Mouse (Mus musculus) gastrocnemius, adult 8-10 months (tissue): ENCODE results near the gene Akap13. TPM values are rescaled to one million over a fixed set of nuclear protein-coding genes. Genes with fewer than 3 reads are reported as not detected.

Experiments used
- DNase-seq, 2 experiments: peaks; one replicate each; pipeline ENCODE4 v3.0.0; 2022; ENCODE audit warnings: low spot score in 2 of 2
- total RNA-seq, 4 experiments: library from RNA; stranded (reverse); gene quantifications; 2 replicates each; pipeline ENCODE4 v1.2.4; 2022

Akap13 gene
- 10 to 100 TPM; 53.9 to 74.5 (median 64.0) TPM for total RNA-seq

- DNase-seq, result peak; percentile 95 to 98
Observed at GRCm38 (mm10) chr7:75455223-75456151, at the start of gene Akap13. TSS of gene Akap13 (plus strand) at chr7:75455534.

- no peak for DNase-seq
Observed at GRCm38 (mm10) chr7:75410641-75411040, 44.7 kb upstream of the Akap13 start.

GRCm38 (mm10) chr7:75411226-75411625, 44.1 kb upstream of the Akap13 start:
- DNase-seq, result no peak

DNA sequence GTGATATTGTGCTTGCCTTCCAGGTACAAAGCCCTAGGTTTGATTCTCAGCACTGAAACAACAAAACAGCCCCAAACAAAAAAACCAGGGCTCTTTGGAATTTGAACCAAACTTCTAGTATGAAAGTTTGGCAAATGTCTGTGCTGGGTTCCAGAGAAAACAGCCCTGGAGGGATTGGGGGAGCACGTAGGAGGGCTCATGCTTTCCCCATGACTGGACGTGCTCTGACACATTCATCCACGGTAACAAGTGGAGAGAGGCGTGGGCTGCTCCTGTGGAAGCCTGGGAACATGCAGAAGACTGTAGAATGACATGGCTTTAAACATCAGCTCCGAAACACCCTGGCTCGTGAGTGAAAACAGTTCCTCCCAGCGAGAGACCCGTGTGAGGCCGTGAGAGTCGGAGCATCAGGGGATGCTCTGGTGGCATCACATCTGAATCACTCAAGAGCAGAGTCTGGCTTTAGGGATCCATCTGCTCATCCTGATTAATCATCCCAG, 43.3 kb upstream of the Akap13 start:
- DNase-seq, result no peak

DNA sequence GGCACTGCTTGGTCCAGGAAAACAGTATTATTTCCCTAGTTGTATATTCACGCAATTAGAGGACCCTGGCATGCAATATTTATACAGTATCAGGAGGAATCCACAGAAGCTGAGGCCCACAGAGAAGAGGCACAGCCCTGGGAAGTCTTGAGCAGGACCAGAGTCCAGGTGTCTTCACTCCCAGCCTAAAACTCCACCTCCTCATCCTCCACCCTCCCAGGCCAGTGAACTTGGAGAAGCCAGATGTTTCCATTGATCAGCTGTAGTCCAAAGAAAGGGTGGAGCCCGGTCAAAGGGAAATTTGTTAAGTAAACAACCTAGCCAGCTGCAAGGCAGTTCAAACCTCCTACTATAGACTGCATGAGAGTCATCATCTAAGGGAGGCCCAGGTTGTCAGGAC, 42.8 kb upstream of the Akap13 start:
- no peak for DNase-seq

GRCm38 (mm10) chr7:75413903-75414302, 41.4 kb upstream of the Akap13 start:
- DNase-seq, result no peak

- no peak for DNase-seq
Observed at GRCm38 (mm10) chr7:75414316-75414715, 41.0 kb upstream of the Akap13 start.

- no peak for DNase-seq
Observed at GRCm38 (mm10) chr7:75415166-75415881, 40.0 kb upstream of the Akap13 start.

- DNase-seq, result no peak
Observed at GRCm38 (mm10) chr7:75415882-75416585, 39.3 kb upstream of the Akap13 start.

- DNase-seq, result no peak
Observed at GRCm38 (mm10) chr7:75420927-75421326, 34.4 kb upstream of the Akap13 start.

DNA sequence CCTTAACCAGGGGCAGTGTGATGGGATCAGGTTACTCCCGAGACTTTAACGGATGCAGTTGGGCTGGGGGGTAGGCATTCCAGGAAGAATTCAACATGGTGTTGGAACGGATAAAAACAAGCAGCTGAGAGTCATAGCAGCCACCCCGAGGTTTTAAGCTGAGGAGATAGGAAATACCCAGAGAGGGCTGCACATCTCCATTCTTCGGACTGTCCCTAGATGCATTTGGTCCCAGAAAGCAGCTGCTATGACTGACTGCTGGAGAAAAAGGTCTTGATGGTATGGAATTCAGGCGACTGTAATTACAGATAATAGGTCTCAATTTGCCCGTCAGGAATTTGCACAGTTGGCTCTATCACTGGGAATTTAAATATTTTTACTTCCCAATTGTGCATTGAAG, 31.2 kb upstream of the Akap13 start:
- DNase-seq, result no peak

DNA sequence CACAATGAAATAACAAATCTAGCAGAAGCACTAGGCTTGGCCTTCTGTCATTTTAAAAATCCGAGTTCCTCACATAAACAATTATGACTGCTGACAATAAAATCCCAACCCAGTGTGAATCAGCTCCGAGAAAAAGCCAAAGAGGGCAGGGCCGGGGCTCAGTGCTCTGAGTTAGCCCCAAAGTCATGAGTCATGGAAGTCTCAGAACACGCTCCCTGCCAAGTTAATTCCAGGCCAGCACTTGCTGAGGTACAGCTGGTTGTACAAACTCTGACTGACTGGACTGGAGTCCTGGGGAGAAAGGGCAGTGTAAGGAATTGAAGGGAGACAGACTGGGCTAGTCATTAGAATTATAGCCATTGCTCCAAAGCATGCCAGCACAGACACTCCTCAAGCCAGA, 28.0 kb upstream of the Akap13 start:
- peak; percentile 65 to 76 for DNase-seq

GRCm38 (mm10) chr7:75428913-75429312, 26.4 kb upstream of the Akap13 start:
- no peak for DNase-seq

GRCm38 (mm10) chr7:75430550-75430949, 24.8 kb upstream of the Akap13 start:
- no peak for DNase-seq

- no peak for DNase-seq
Observed at GRCm38 (mm10) chr7:75431043-75431442, 24.3 kb upstream of the Akap13 start.

- no peak for DNase-seq
Observed at GRCm38 (mm10) chr7:75432046-75432445, 23.3 kb upstream of the Akap13 start.

DNA sequence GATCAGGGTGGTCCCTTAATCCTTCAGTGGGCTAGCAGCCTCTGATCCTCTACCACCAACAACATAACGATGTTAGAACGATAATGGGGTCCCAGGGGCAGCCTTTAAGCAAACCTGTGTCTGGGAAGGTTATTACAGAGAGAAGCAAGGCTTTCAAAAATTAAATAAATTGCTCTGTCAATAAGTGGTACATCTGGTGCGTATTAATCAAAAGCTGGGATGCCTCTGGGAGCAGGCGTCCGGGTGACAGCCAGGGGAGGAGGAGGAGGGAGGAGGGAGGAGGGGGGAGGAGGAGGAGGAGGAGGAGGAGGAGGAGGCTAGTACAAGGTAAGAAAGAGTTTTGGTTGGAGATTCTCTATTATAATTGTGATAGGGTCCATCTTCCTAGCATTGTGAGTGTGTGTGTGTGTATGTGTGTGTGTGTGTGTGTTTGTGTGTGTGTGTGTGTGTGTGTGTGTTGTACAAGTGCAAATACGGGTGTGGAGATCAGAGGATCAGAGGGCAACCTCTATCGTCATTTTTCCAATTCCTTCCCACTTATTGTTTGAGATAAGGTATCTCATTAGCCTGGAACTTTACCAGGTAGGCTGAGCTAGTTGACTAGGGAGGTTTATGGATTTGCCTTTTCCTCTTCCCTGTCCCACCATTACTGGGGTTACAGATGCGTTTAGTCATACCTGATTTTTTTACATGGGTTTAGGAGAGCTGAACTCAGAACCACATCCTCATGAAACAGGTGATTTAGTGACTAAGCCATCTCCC, 18.7 kb upstream of the Akap13 start:
- no peak for DNase-seq

- no peak for DNase-seq
Observed at GRCm38 (mm10) chr7:75439570-75439969, 15.8 kb upstream of the Akap13 start.

GRCm38 (mm10) chr7:75440241-75440640, 15.1 kb upstream of the Akap13 start:
- DNase-seq, result no peak

DNA sequence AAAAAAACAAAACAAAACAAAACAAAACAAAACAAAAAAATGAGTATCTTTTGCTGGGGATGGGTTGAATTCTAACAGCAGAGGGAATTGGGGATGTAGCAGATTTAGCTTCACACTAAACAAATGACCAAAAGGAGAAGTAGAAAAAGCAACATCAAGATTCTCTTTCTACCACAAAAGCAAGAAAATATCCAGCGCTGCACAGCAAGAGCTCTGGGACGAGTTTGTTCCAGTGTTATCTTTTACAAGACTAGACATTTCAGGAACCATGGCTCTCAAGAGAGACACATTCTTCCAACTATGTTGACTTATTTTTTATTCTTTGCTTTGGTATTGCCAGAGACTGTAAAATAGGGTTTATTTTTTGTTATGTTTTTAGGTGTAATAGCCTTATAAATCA, 13.4 kb upstream of the Akap13 start:
- DNase-seq, result no peak
